Mouse (Mus musculus) megakaryocyte-erythroid progenitor cell, adult 5-6 weeks (primary cell): ENCODE results near the gene Bbs9. TPM values are rescaled to one million over a fixed set of nuclear protein-coding genes. Genes with fewer than 3 reads are reported as not detected.
"Not testable (repeated sequence)": the region's sequence is repeated elsewhere in the genome, so short reads cannot be mapped to it uniquely, and the experiment has no call there.

ENCODE experiments used
- ATAC-seq: replicated peaks from 2 replicates; pipeline ENCODE4 v1.8.0; 2016; ENCODE audit warnings: mild to moderate bottlenecking, inconsistent platforms; ENCODE audit not compliant: severe bottlenecking, poor library complexity, low FRiP score, low TSS enrichment
- total RNA-seq, 2 experiments: library from RNA; stranded (forward) in 1 of 2; stranded (reverse) in 1 of 2; fragments of 200-1000, 215-1000 nt in 1 of 2; fragments of >200 nt in 1 of 2; fragmentation: Nextera tagmentation in 1 of 2; gene quantifications; 2 replicates each; pipeline ENCODE4 v1.2.3; 2014 to 2017

Gene Bbs9
- total RNA-seq (2014; fragmentation: Nextera tagmentation) (12.2 and 25.8 TPM in 2 replicates), total RNA-seq (2017) (17.8 and 20.2 TPM in 2 replicates)

GRCm38 (mm10) chr9:22475424-22475868, at the start of gene Bbs9:
Gene Bbs9, plus strand, starts transcription at chr9:22475715.
- ATAC-seq: peak; percentile 100

- no peak for ATAC-seq
Observed at GRCm38 (mm10) chr9:22428028-22428665, 47.4 kb upstream of the Bbs9 start.

GRCm38 (mm10) chr9:22428666-22429410, 46.7 kb upstream of the Bbs9 start:
- ATAC-seq: no peak

GRCm38 (mm10) chr9:22429533-22430241, 45.8 kb upstream of the Bbs9 start:
- ATAC-seq: peak; percentile 86

GRCm38 (mm10) chr9:22430315-22430840, 45.1 kb upstream of the Bbs9 start:
- peak; percentile 55 for ATAC-seq

GRCm38 (mm10) chr9:22433221-22433620, 42.3 kb upstream of the Bbs9 start:
- ATAC-seq: no peak

GRCm38 (mm10) chr9:22434101-22434500, 41.4 kb upstream of the Bbs9 start:
- ATAC-seq: no peak

- ATAC-seq: no peak
Observed at GRCm38 (mm10) chr9:22438826-22439225, 36.7 kb upstream of the Bbs9 start.

GRCm38 (mm10) chr9:22443157-22443556, 32.4 kb upstream of the Bbs9 start:
- no peak for ATAC-seq

- no peak for ATAC-seq
Observed at GRCm38 (mm10) chr9:22445123-22445522, 30.4 kb upstream of the Bbs9 start.

GRCm38 (mm10) chr9:22447213-22447612, 28.3 kb upstream of the Bbs9 start:
- ATAC-seq: no peak

- no peak for ATAC-seq
Observed at GRCm38 (mm10) chr9:22448420-22448819, 27.1 kb upstream of the Bbs9 start.

- ATAC-seq: no peak
Observed at GRCm38 (mm10) chr9:22449209-22449608, 26.3 kb upstream of the Bbs9 start.

GRCm38 (mm10) chr9:22452697-22453096, 22.8 kb upstream of the Bbs9 start:
- no peak for ATAC-seq

- ATAC-seq: peak; percentile 95
Observed at GRCm38 (mm10) chr9:22453501-22453924, 22.0 kb upstream of the Bbs9 start.

- ATAC-seq: not testable (repeated sequence)
Observed at GRCm38 (mm10) chr9:22453990-22454389, 21.5 kb upstream of the Bbs9 start, which contains the start of gene Gm17545. Gene Gm17545, plus strand, starts transcription at chr9:22454290.

GRCm38 (mm10) chr9:22455041-22455440, 20.5 kb upstream of the Bbs9 start:
- no peak for ATAC-seq

- ATAC-seq: no peak
Observed at GRCm38 (mm10) chr9:22457142-22457835, 18.2 kb upstream of the Bbs9 start.

GRCm38 (mm10) chr9:22461946-22462345, 13.6 kb upstream of the Bbs9 start:
- no peak for ATAC-seq
